Mouse (Mus musculus) Patski (cell line): ENCODE measurements at regions not wholly inside any gene's neighbourhood (a gene's known extent, or its start where the extent isn't known, plus 50 kb on each side); places are given as distances from the start of the nearest gene placed in this dataset.

Source experiments
- ATAC-seq: fragments of 100-300 bp; one replicate; pipeline ENCODE4 v1.8.0; 2021
- CTCF ChIA-PET: fragments of 350-600 bp; sonication (Branson Sonifier 250); formaldehyde crosslinking; loops from one replicate; lab custom pipeline; 2022; ENCODE audit warnings: inconsistent platforms; lab: Charles Lee
- POLR2A ChIA-PET: fragments of 350-600 bp; sonication (Branson Sonifier 250); formaldehyde crosslinking; loops from one replicate; lab custom pipeline; 2022; ENCODE audit warnings: antibody characterized with exemption, inconsistent platforms; lab: Charles Lee
- DNase-seq: peaks from one replicate; pipeline ENCODE4 v3.0.0-alpha.2; 2011; ENCODE audit warnings: low read depth, low spot score
- H3K27me3 ChIP-seq: fragments of 371-371 bp; one replicate; pipeline ENCODE4 v1.5.1; 2021
- CTCF ChIP-seq: fragments of 100-300 bp; IDR thresholded peaks from one replicate; pipeline ENCODE4 v1.5.1; 2021
- in situ Hi-C: fragments of 300-500 bp; cut with MboI; formaldehyde crosslinking; loops from 3 replicates; pipeline ENCODE4 v1.11.1; 2018; ENCODE audit warnings: low pct_unique_long_range_greater_than_20kb, mixed read lengths

DNA sequence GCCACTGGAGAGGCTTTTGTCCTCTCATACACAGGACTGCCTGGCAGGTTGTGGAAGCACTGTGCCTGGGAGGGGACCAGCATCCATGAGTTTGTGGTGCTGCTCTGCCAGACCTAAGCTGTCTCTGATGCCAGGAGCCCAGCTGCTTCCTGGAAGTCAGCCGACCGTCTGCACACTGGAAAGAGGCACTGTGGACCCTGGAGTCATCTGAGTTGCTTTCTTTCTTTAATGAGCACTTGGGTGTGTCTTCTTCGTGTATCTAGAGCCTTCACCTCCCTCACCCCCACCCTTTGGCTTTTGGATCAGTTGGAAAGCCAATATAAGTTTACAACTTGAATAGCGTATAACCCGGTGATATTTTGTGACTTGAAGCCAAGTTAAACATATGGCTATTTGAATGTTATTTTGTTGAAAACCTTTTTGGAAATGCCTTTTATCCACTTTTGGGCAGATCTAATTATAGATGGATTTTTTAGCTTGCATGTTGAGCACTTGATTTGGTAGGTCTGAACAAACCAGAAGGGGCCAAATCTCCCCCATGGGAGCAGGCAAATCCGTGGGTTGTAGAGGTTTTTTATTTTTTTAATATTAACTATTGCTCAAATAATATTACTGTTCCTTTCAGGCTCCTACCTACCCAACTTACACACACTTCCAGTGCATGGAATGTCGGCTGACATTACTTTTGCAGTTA is 92.6 kb upstream of the Twist2 start:
- ChIA-PET POLR2A (interaction anchor here (1.5 kb wide), 1 partner anchor 12 kb away, joined by 4 read pairs; no protein-coding TSS in a partner anchor), CTCF (no interaction called here)
- in situ Hi-C loops = no loop called here
- DNase-seq (no peak), ATAC-seq (no peak)
- peaks cover 2% of the 10 kb centered on the region for H3K27me3 ChIP-seq
- TF ChIP-seq CTCF = no peak

DNA sequence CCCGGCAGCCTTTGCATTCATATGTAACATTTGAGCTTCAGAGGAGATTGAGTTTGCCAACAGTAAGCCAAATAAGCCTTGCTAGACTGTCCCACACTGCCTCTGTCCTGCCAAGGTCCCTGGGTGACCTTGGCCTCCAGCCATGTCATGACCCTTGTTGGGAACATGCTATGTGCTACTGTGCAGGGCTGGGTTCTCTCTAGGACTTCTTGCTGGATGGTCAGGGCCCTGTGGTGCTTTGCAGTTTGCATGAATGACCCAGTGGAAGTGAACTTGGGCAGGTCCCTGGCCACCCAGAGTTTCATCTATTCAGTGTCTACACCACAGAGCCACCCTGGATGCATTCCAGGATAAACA is 92.0 kb upstream of the Twist2 start:
- H3K27me3 ChIP-seq = peaks cover 2% of the 10 kb centered on the region
- ChIA-PET CTCF (no interaction called here), POLR2A (interaction anchor here (1.5 kb wide), 1 partner anchor 12 kb away, joined by 4 read pairs; no protein-coding TSS in a partner anchor)
- in situ Hi-C loops = no loop called here
- no peak for TF ChIP-seq CTCF
- no peak for ATAC-seq
- no peak for DNase-seq

GRCm38 (mm10) chr1:91713131-91713530 is 88.1 kb upstream of the Twist2 start:
- ChIA-PET CTCF (no interaction called here), POLR2A (no interaction called here)
- no peak for DNase-seq
- TF ChIP-seq CTCF = no peak
- H3K27me3 ChIP-seq = peaks cover 3% of the 10 kb centered on the region
- ATAC-seq = no peak
- in situ Hi-C loops = no loop called here

DNA sequence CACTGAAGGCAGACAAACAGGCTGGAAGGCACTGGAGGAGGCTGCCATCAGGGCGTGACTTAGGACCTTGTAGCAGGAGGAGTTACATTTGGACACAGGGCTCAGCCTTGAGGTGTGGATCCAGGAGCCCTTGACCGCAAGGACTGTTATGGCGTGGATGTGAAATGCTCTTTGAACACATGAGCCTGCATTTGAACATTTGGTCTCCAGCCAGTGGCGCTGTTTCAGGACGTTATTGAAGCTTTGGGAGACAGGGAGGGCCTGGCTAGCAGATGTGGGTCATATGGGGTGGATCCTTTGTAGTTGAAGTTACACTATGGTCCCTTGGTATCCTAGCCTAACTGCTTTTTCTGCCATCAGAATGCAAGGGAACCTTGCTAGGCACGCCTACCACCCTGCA is 87.0 kb upstream of the Twist2 start:
- in situ Hi-C loops = no loop called here
- DNase-seq (no peak), ATAC-seq (no peak)
- POLR2A ChIA-PET = no interaction called here
- H3K27me3 ChIP-seq = peaks cover 3% of the 10 kb centered on the region
- CTCF ChIA-PET = no interaction called here
- no peak for TF ChIP-seq CTCF

- H3K27me3 ChIP-seq = peaks cover 3% of the 10 kb centered on the region
- in situ Hi-C loops = no loop called here
- ChIA-PET CTCF (no interaction called here), POLR2A (no interaction called here)
- no peak for TF ChIP-seq CTCF
- DNase-seq = no peak
- ATAC-seq = no peak
Observed at GRCm38 (mm10) chr1:91715341-91715740, 85.9 kb upstream of the Twist2 start.

GRCm38 (mm10) chr1:91715791-91716190 is 85.5 kb upstream of the Twist2 start:
- DNase-seq = no peak

GRCm38 (mm10) chr1:91716836-91717235 is 84.4 kb upstream of the Twist2 start:
- no peak for DNase-seq
- CTCF ChIA-PET = no interaction called here
- POLR2A ChIA-PET = no interaction called here
- ATAC-seq = no peak
- in situ Hi-C loops = no loop called here
- TF ChIP-seq CTCF = no peak
- H3K27me3 ChIP-seq = peaks cover 3% of the 10 kb centered on the region

More at GRCm38 (mm10) chr1:91715791-91716190, 85.5 kb upstream of the Twist2 start:
- H3K27me3 ChIP-seq = peaks cover 3% of the 10 kb centered on the region
- CTCF ChIA-PET = no interaction called here
- ATAC-seq = no peak
- no peak for TF ChIP-seq CTCF
- POLR2A ChIA-PET = no interaction called here
- in situ Hi-C loops = no loop called here

- ATAC-seq (no peak), DNase-seq (no peak)
- POLR2A ChIA-PET = no interaction called here
- CTCF ChIA-PET = no interaction called here
- H3K27me3 ChIP-seq = peaks cover 3% of the 10 kb centered on the region
- TF ChIP-seq CTCF = no peak
- in situ Hi-C loops = no loop called here
Observed at GRCm38 (mm10) chr1:91717961-91718360, 83.3 kb upstream of the Twist2 start.

DNA sequence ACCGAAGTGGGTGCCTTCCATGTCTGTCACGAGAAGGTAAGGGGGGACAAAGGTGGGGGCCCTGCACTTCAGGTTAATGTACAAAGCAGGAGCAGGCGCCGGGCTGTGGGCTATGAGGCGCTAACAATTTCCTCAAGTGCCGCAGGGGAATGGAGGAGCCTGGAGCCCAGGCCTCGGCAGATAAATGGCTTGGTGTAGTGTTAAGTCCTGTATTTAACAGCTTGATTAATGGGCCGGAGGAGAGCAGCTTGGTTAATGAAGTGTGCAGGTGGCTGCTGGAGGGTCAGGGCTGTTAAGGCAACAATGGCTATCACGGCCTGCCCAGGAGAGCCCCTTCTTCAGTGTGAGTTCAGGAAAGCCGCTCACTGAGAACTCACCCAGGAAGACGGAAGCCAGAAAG is 72.0 kb upstream of the Twist2 start:
- peaks cover 41% of the 10 kb centered on the region for H3K27me3 ChIP-seq
- POLR2A ChIA-PET = interaction anchor here (0.6 kb wide), 1 partner anchor 23 kb away, joined by 5 read pairs; no protein-coding TSS in a partner anchor
- CTCF ChIA-PET = no interaction called here
- DNase-seq (no peak), ATAC-seq (no peak)
- TF ChIP-seq CTCF = no peak
- in situ Hi-C loops = no loop called here

DNA sequence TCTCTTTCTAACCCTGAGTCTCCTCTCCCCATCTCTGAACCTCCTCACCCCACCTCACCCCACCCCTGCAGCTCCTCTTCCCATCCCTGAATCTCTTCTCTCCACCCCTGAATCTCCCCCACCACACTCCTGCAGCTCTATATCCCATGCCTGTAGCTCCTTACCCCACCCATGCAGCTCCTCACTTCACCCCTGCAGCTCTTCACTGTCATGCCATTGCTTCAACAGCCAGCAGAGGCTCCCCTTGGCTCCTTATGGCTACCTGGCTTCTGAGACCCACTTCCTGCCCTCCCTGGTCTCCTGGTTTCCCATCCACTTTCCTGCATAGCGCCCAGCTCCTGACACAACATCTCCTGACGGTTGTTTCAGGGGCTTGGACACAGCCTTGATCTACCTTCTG is 71.0 kb upstream of the Twist2 start:
- ATAC-seq (no peak), DNase-seq (no peak)
- ChIA-PET CTCF (no interaction called here), POLR2A (interaction anchor here (0.6 kb wide), 2 partner anchors 8 to 153 kb away, joined by 3 to 5 read pairs; no protein-coding TSS in a partner anchor)
- peaks cover 37% of the 10 kb centered on the region for H3K27me3 ChIP-seq
- TF ChIP-seq CTCF = no peak
- in situ Hi-C loops = no loop called here

GRCm38 (mm10) chr1:91731703-91732102 is 69.6 kb upstream of the Twist2 start:
- no peak for TF ChIP-seq CTCF

More at GRCm38 (mm10) chr1:91731703-91732102, 69.6 kb upstream of the Twist2 start:
- POLR2A ChIA-PET = no interaction called here
- DNase-seq (no peak), ATAC-seq (peak; percentile 39)
- in situ Hi-C loops = no loop called here
- H3K27me3 ChIP-seq = peaks cover 28% of the 10 kb centered on the region
- CTCF ChIA-PET = interaction anchor here (1.4 kb wide), 1 partner anchor 142 kb away, joined by 3 read pairs; no protein-coding TSS in a partner anchor
